Mouse (Mus musculus): ENCODE data around the gene Sephs1.
A peak's percentile ranks its signal among the peaks of the same experiment; 100 is the strongest.

Sephs1 gene

GRCm38 (mm10) chr2:4881350-4882248 lies at the start of gene Sephs1:
TSS of gene Sephs1 (plus strand) at chr2:4881564.
- peak; percentile 74 to 77 for DNase-seq (ENCODE audit: low spot score in 2 of 2)

- DNase-seq (ENCODE audit: low spot score in 2 of 2) = no peak
Observed at GRCm38 (mm10) chr2:4832166-4832565, 49.2 kb upstream of the Sephs1 start.

- no peak for DNase-seq (ENCODE audit: low spot score in 2 of 2)
Observed at GRCm38 (mm10) chr2:4849449-4849848, 31.9 kb upstream of the Sephs1 start.

GRCm38 (mm10) chr2:4857186-4857585 lies 24.2 kb upstream of the Sephs1 start:
- no peak for DNase-seq (ENCODE audit: low spot score in 2 of 2)

- DNase-seq (ENCODE audit: low spot score in 2 of 2) = no peak
Observed at GRCm38 (mm10) chr2:4858161-4858560, 23.2 kb upstream of the Sephs1 start.

- DNase-seq (ENCODE audit: low spot score in 2 of 2) = peak; percentile 14 to 66
Observed at GRCm38 (mm10) chr2:4864008-4864816, 17.2 kb upstream of the Sephs1 start.

- no peak for DNase-seq (ENCODE audit: low spot score in 2 of 2)
Observed at GRCm38 (mm10) chr2:4864817-4865296, 16.5 kb upstream of the Sephs1 start.

- DNase-seq (ENCODE audit: low spot score in 2 of 2) = no peak
Observed at GRCm38 (mm10) chr2:4868028-4868725, 13.2 kb upstream of the Sephs1 start.

- no peak for DNase-seq (ENCODE audit: low spot score in 2 of 2)
Observed at GRCm38 (mm10) chr2:4872740-4873139, 8.6 kb upstream of the Sephs1 start.

GRCm38 (mm10) chr2:4873331-4873730 lies 8.0 kb upstream of the Sephs1 start:
- no peak for DNase-seq (ENCODE audit: low spot score in 2 of 2)

- no peak for DNase-seq (ENCODE audit: low spot score in 2 of 2)
Observed at GRCm38 (mm10) chr2:4875090-4875489, 6.3 kb upstream of the Sephs1 start.

- DNase-seq (ENCODE audit: low spot score in 2 of 2) = no peak
Observed at GRCm38 (mm10) chr2:4876131-4876530, 5.2 kb upstream of the Sephs1 start.

GRCm38 (mm10) chr2:4880737-4881349 lies 521 bp upstream of the Sephs1 start:
- peak in 1 of 2 experiments; percentile 33 for DNase-seq (ENCODE audit: low spot score in 2 of 2)

GRCm38 (mm10) chr2:4882249-4882791 lies 956 bp downstream of the Sephs1 start:
- peak; percentile 46 to 54 for DNase-seq (ENCODE audit: low spot score in 2 of 2)

- DNase-seq (ENCODE audit: low spot score in 2 of 2) = peak in 1 of 2 experiments; percentile 18
Observed at GRCm38 (mm10) chr2:4883009-4883704, 1.8 kb downstream of the Sephs1 start.

GRCm38 (mm10) chr2:4886896-4887295 lies 5.5 kb downstream of the Sephs1 start:
- DNase-seq (ENCODE audit: low spot score in 2 of 2) = no peak

GRCm38 (mm10) chr2:4895598-4895997 lies 14.2 kb downstream of the Sephs1 start:
- DNase-seq (ENCODE audit: low spot score in 2 of 2) = no peak

GRCm38 (mm10) chr2:4896970-4897369 lies 15.6 kb downstream of the Sephs1 start:
- DNase-seq (ENCODE audit: low spot score in 2 of 2) = no peak

GRCm38 (mm10) chr2:4900624-4901023 lies 19.3 kb downstream of the Sephs1 start:
- no peak for DNase-seq (ENCODE audit: low spot score in 2 of 2)

GRCm38 (mm10) chr2:4902346-4902745 lies 21.0 kb downstream of the Sephs1 start:
- DNase-seq (ENCODE audit: low spot score in 2 of 2) = no peak

Data from thymus, postnatal 10 days (tissue).